Mouse (Mus musculus): Measurements from ENCODE around the gene Actr10.

GRCm38 (mm10) chr12:70895275-70895674, 42.4 kb upstream of the Actr10 start:
- TF ChIP-seq CTCF (conservative IDR thresholded peaks at IDR 0.05; ENCODE audit: low read length) (no peak), NANOG (IDR thresholded peaks at IDR 0.05; ENCODE audit: borderline replicate concordance, low read length) (no peak)
